Mouse (Mus musculus): ENCODE measurements around the gene Cc2d1a. TPM values are rescaled to one million over a fixed set of nuclear protein-coding genes. Genes with fewer than 3 reads are reported as not detected.

Gene Cc2d1a
- polyA plus RNA-seq, 1 experiment from 2014 or later: 14.0 TPM

- Histone ChIP-seq H3K4me1 (0 out of 2 replicates have a peak, but pooled peaks cover 6% of the 10 kb centered on the region), H3K36me3 (peaks cover 37% of the 10 kb centered on the region), H3K4me3 (no peak overlapping the region), H3K27ac (replicated peaks) (no peak overlapping the region), H3K9me3 (replicated peaks) (no peaks in the 10 kb centered on the region), H3K27me3 (ENCODE audit: low read depth, poor library complexity, severe bottlenecking) (no peaks in the 10 kb centered on the region)
- 86% methylated on average over 2 of the region's 2 CpGs for WGBS
- no peak for DNase-seq (ENCODE audit: low spot score)
These were observed 20.0 kb upstream of the Cc2d1a start for GRCm38 (mm10) chr8:84167696-84168095.

- Histone ChIP-seq H3K4me3 (no peak overlapping the region), H3K27ac (replicated peaks) (no peak overlapping the region), H3K36me3 (peaks cover 11% of the 10 kb centered on the region; the same call in 1 of the 2 replicates), H3K27me3 (ENCODE audit: low read depth, poor library complexity, severe bottlenecking) (no peaks in the 10 kb centered on the region), H3K4me1 (no peaks in the 10 kb centered on the region), H3K9me3 (replicated peaks) (no peaks in the 10 kb centered on the region)
- DNase-seq (ENCODE audit: low spot score): no peak
- WGBS: 93% methylated on average over 4 of the region's 4 CpGs
These were observed 9.9 kb upstream of the Cc2d1a start for GRCm38 (mm10) chr8:84157620-84158019.

- Histone ChIP-seq H3K4me1 (peaks cover 28% of the 10 kb centered on the region), H3K9me3 (replicated peaks) (no peaks in the 10 kb centered on the region), H3K36me3 (peaks cover 11% of the 10 kb centered on the region), H3K27ac (replicated peaks) (no peak overlapping the region), H3K4me3 (no peak overlapping the region), H3K27me3 (ENCODE audit: low read depth, poor library complexity, severe bottlenecking) (peaks cover 8% of the 10 kb centered on the region; the same call in 1 of the 2 replicates)
- WGBS: 83% methylated on average over 3 of the region's 3 CpGs
- no peak for DNase-seq (ENCODE audit: low spot score)
These were observed 1.4 kb upstream of the Cc2d1a start for GRCm38 (mm10) chr8:84149181-84149580.

- H3K27ac ChIP-seq (replicated peaks): peak overlapping the region; percentile 88
- H3K4me3 ChIP-seq: peak overlapping the region; percentile 80
- 97% methylated on average over 5 of the region's 5 CpGs for WGBS
- H3K27me3 ChIP-seq (ENCODE audit: low read depth, poor library complexity, severe bottlenecking): peaks cover 8% of the 10 kb centered on the region; the same call in 1 of the 2 replicates
- H3K4me1 ChIP-seq: peaks cover 28% of the 10 kb centered on the region
- no peaks in the 10 kb centered on the region for H3K9me3 ChIP-seq (replicated peaks)
- DNase-seq (ENCODE audit: low spot score): no peak
- H3K36me3 ChIP-seq: peaks cover 18% of the 10 kb centered on the region
These were observed 755 bp upstream of the Cc2d1a start for GRCm38 (mm10) chr8:84148531-84148850.

- peaks cover 8% of the 10 kb centered on the region; the same call in 1 of the 2 replicates for H3K27me3 ChIP-seq (ENCODE audit: low read depth, poor library complexity, severe bottlenecking)
- peaks cover 29% of the 10 kb centered on the region for H3K36me3 ChIP-seq
- H3K4me1 ChIP-seq: peaks cover 28% of the 10 kb centered on the region
- H3K9me3 ChIP-seq (replicated peaks): no peaks in the 10 kb centered on the region
- H3K27ac ChIP-seq (replicated peaks): peak overlapping the region; percentile 88
- peak overlapping the region; percentile 80 for H3K4me3 ChIP-seq
- 8% methylated on average over 14 of the region's 14 CpGs for WGBS
- no peak for DNase-seq (ENCODE audit: low spot score)
These were observed 391 bp downstream of the Cc2d1a start for GRCm38 (mm10) chr8:84147324-84147766.

- Histone ChIP-seq H3K27ac (replicated peaks) (no peak overlapping the region), H3K4me1 (peaks cover 28% of the 10 kb centered on the region), H3K4me3 (no peak overlapping the region), H3K9me3 (replicated peaks) (no peaks in the 10 kb centered on the region), H3K36me3 (peaks cover 54% of the 10 kb centered on the region), H3K27me3 (ENCODE audit: low read depth, poor library complexity, severe bottlenecking) (peaks cover 8% of the 10 kb centered on the region; the same call in 1 of the 2 replicates)
- DNase-seq (ENCODE audit: low spot score): no peak
- 92% methylated on average over 8 of the region's 8 CpGs for WGBS
These were observed 3.0 kb downstream of the Cc2d1a start for GRCm38 (mm10) chr8:84144636-84145245.

- no peak for DNase-seq (ENCODE audit: low spot score)
- H3K27me3 ChIP-seq (ENCODE audit: low read depth, poor library complexity, severe bottlenecking): no peaks in the 10 kb centered on the region
- H3K4me3 ChIP-seq: no peak overlapping the region
- WGBS: 92% methylated on average over 4 of the region's 4 CpGs
- H3K36me3 ChIP-seq: peaks cover 91% of the 10 kb centered on the region
- H3K27ac ChIP-seq (replicated peaks): no peak overlapping the region
- H3K9me3 ChIP-seq (replicated peaks): no peaks in the 10 kb centered on the region
- peaks cover under 1% of the 10 kb centered on the region; the same call in 1 of the 2 replicates for H3K4me1 ChIP-seq
These were observed 6.9 kb downstream of the Cc2d1a start for GRCm38 (mm10) chr8:84140838-84141237.

GRCm38 (mm10) chr8:84137848-84138247 is 9.9 kb downstream of the Cc2d1a start:
- Histone ChIP-seq H3K4me1 (no peaks in the 10 kb centered on the region), H3K36me3 (peaks cover 99% of the 10 kb centered on the region), H3K27ac (replicated peaks) (no peak overlapping the region), H3K27me3 (ENCODE audit: low read depth, poor library complexity, severe bottlenecking) (no peaks in the 10 kb centered on the region), H3K4me3 (no peak overlapping the region), H3K9me3 (replicated peaks) (no peaks in the 10 kb centered on the region)
- WGBS: 89% methylated on average over 3 of the region's 3 CpGs
- no peak for DNase-seq (ENCODE audit: low spot score)

GRCm38 (mm10) chr8:84132225-84132624 is 15.5 kb downstream of the Cc2d1a start:
- no peak for DNase-seq (ENCODE audit: low spot score)
- no peak overlapping the region for H3K27ac ChIP-seq (replicated peaks)
- H3K4me3 ChIP-seq: no peak overlapping the region
- no peaks in the 10 kb centered on the region for H3K9me3 ChIP-seq (replicated peaks)
- H3K27me3 ChIP-seq (ENCODE audit: low read depth, poor library complexity, severe bottlenecking): peaks cover 12% of the 10 kb centered on the region
- H3K4me1 ChIP-seq: peaks cover 12% of the 10 kb centered on the region
- 92% methylated on average over 8 of the region's 8 CpGs for WGBS
- H3K36me3 ChIP-seq: peaks cover 59% of the 10 kb centered on the region

GRCm38 (mm10) chr8:84130806-84131205 is 16.9 kb downstream of the Cc2d1a start:
- no peak overlapping the region for H3K27ac ChIP-seq (replicated peaks)
- peaks cover 44% of the 10 kb centered on the region for H3K36me3 ChIP-seq
- no peaks in the 10 kb centered on the region for H3K9me3 ChIP-seq (replicated peaks)
- 47% methylated on average over 30 of the region's 30 CpGs for WGBS
- no peak for DNase-seq (ENCODE audit: low spot score)
- H3K4me1 ChIP-seq: peaks cover 14% of the 10 kb centered on the region
- no peak overlapping the region for H3K4me3 ChIP-seq
- H3K27me3 ChIP-seq (ENCODE audit: low read depth, poor library complexity, severe bottlenecking): peaks cover 12% of the 10 kb centered on the region

- Histone ChIP-seq H3K36me3 (peaks cover 19% of the 10 kb centered on the region), H3K4me3 (no peak overlapping the region), H3K9me3 (replicated peaks) (no peaks in the 10 kb centered on the region), H3K4me1 (peaks cover 14% of the 10 kb centered on the region), H3K27me3 (ENCODE audit: low read depth, poor library complexity, severe bottlenecking) (peaks cover 12% of the 10 kb centered on the region), H3K27ac (replicated peaks) (no peak overlapping the region)
- no peak for DNase-seq (ENCODE audit: low spot score)
- WGBS: 71% methylated on average over 8 of the region's 8 CpGs
These were observed 19.5 kb downstream of the Cc2d1a start for GRCm38 (mm10) chr8:84128277-84128676.

GRCm38 (mm10) chr8:84127202-84127901 is 20.4 kb downstream of the Cc2d1a start:
- Histone ChIP-seq H3K27ac (replicated peaks) (0 out of 2 replicates have a peak overlapping the region, but pooled peaks have one; percentile 7), H3K27me3 (ENCODE audit: low read depth, poor library complexity, severe bottlenecking) (peaks cover 12% of the 10 kb centered on the region), H3K4me1 (peaks cover 14% of the 10 kb centered on the region), H3K4me3 (no peak overlapping the region), H3K9me3 (replicated peaks) (no peaks in the 10 kb centered on the region), H3K36me3 (peaks cover 10% of the 10 kb centered on the region)
- DNase-seq (ENCODE audit: low spot score): no peak
- 69% methylated on average over 17 of the region's 17 CpGs for WGBS

GRCm38 (mm10) chr8:84126742-84127141 is 21.0 kb downstream of the Cc2d1a start:
- H3K27ac ChIP-seq (replicated peaks): no peak overlapping the region; the same call in 1 of the 2 replicates
- no peak for DNase-seq (ENCODE audit: low spot score)
- H3K4me1 ChIP-seq: peaks cover 14% of the 10 kb centered on the region
- H3K36me3 ChIP-seq: peaks cover 4% of the 10 kb centered on the region
- no peak overlapping the region for H3K4me3 ChIP-seq
- WGBS: 82% methylated on average over 2 of the region's 2 CpGs
- H3K9me3 ChIP-seq (replicated peaks): no peaks in the 10 kb centered on the region
- H3K27me3 ChIP-seq (ENCODE audit: low read depth, poor library complexity, severe bottlenecking): peaks cover 12% of the 10 kb centered on the region

Measured in midbrain, embryonic 10.5 days (tissue).